Mouse (Mus musculus) cerebellum, postnatal 14 days (tissue): ENCODE measurements around the gene Ubtf.

Experiments
- DNase-seq, 2 experiments: peaks; one replicate each; pipeline ENCODE4 v3.0.0; 2021; ENCODE audit warnings: mixed read lengths in 2 of 2

Ubtf gene

DNA sequence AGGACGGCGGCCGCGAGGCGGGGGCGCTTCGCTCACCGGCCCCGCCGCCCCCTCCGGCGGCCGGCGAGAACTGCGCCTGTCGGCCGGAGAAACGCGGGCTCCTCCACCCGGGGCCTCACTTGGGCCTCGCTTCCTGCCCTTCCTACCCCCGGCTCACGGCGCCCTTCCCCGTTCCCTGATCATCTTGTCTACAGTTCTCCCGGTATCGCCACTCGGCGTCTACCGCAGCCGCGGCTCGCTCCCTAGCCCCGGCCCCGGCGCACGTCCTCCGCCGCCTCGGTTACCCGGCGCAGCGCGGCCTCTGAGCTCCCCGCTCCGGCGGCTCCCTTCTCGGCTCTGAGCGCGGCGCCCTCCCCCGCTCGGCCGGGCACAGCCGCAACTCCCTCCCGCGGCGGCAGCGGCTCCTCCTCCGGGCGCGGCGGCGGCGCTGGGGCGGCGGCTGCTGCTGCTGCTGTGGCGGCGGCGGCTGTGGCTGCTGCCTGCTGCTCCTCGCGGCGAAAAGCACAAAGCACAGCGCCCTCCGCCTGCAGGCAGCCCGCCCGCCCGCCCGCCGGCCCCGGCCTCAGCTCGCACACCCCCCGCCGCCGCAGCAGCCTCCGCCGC is 2.1 kb downstream of the Ubtf start:
- DNase-seq = peak; percentile 78 to 81

DNA sequence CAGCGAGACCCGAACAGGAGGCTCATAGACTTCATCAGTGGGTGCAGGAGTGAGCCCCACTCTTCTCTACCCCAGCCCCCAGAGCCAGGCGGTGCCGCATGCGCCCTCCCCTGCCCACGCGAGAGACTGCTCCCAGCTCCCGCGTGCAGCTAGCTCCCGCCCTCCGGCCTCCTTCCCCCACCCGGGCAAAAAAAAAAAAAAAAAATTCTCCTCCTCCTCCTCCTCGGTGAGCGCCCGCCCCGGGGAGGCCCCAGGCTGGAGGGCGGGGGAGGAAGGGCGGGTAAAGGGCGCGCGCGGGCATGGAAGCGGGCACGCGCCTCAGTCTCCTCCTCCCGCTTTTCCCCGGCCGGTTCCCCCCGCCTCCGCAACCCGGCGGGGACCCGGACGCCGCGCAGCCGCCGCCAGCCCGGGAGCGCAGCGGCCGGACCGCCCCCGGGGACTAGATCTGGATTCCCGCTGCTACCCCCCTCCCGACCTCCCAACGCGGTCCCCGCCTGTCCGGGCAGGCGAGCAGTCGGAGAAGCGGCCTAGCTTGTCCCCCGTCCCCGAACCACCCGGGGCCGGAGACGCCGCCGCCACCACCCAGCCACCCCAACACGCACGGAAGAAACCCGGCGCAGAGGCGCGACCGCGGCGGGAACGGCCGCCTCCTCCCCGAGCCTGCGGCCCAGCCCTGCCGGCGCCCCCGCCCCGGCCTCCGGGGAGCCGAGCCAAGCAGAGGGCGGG is 2.8 kb downstream of the Ubtf start:
- peak; percentile 85 to 90 for DNase-seq

- peak in 1 of 2 experiments; percentile 37 for DNase-seq
These were observed 3.6 kb downstream of the Ubtf start for GRCm38 (mm10) chr11:102315690-102316571.

- DNase-seq = no peak
These were observed 5.2 kb downstream of the Ubtf start for GRCm38 (mm10) chr11:102314321-102314720.

- no peak for DNase-seq
These were observed 7.0 kb downstream of the Ubtf start for GRCm38 (mm10) chr11:102312586-102312985.

DNA sequence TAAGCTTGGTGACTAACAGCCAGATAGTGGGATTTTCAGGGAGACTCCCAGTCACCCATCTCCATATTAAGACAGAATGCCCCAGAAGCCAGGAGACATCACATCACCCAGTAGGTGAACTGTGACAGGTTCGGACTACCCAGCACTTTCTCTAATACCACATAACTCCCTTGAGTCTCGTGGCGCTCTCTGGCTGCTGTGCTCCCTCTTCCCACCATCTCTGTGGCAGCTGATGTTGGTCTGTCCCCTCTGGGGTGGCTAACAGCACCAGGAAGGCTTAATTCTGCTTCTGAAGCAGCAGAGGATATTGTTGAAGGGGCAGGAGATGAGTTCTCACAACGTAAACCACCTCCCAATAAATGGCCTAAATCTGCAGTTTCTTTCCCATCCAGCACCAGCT is 7.6 kb downstream of the Ubtf start:
- DNase-seq = no peak

DNA sequence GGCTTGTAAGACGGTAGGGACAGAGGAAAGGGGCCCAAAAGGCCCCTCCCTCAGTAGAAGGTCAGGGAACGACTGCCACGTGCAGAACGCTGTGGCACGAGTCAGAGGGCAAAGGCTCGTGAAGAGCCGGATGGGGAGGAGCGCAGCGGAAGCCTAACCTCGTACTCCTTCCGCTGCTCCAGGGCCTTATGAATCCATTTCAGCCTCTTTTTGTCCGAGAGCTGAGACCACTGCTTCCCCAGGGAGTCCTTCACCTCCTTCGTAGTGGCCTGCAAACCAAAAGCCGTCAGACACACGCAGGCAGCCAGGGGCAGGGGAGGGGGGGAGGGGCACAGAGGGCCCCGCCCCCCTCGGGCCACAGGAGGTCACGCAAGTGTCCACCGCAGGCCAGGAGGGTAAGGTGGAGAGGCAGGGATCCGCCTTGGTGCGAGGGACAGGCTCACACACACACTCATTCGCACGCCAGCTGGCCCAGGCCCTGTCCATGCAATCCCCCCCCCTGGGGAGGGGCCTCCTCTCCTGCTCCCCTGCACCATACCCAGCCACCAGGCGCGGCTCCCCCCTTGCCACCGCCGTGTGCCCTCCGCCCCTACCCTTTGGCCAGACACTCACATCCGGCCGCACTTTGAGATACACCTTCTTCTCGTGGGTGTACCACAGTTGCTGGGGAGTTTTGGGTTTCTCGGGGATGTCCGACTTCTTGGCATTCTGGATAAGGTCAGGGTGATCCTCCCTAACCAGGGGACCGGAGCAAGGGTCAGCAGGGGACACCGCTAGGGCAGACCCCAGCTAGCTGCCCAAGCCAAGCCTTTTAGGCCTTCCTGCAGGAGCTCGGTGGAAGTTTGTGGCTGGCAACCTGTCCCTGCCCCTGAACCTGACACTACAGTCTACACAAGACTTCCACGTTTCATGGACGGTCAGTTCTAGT is 8.5 kb downstream of the Ubtf start:
- DNase-seq = no peak

- peak in 1 of 2 experiments; percentile 50 for DNase-seq
These were observed 9.5 kb downstream of the Ubtf start for GRCm38 (mm10) chr11:102309821-102310617.

GRCm38 (mm10) chr11:102308979-102309378 is 10.6 kb downstream of the Ubtf start:
- DNase-seq = peak; percentile 96 to 97

DNA sequence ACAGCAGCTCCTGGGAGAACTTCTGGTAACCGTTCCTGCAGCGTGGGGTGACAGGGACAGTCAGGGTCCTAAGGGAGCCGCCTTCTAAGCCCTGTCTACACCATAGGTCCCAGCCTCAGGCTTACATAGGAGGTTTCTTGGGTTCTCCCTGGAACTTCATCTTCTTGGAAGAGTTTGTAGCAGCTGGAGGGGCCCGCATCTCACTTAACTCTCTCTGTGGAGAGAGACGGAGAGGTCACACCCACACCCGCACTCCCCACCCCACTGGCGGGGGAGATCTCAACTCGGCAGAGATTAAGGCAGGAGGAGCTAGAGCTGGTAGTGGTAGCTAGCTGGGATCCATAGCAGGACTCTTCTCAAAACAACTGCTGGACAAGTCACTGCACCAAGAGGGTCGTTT is 11.4 kb downstream of the Ubtf start:
- no peak for DNase-seq

DNA sequence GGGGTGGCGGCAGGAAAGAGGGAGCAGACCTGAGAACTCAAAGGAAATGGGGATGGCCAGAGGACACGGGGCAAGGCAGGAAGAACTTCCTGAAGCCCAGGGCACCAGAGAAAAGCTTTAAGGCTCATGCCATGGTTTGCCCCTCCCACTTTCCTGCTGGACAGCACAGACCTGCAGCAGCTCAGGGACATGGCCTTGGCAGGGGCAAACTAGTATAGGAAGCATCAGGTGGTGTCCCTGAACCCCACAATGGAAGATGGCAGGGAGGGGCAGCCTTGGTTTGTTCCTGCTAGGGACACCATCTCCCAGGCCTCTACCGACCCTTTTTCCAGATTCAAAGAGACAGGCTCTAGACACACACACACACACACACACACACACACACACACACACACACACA is 14.2 kb downstream of the Ubtf start:
- no peak for DNase-seq

- no peak for DNase-seq
These were observed 15.4 kb downstream of the Ubtf start for GRCm38 (mm10) chr11:102304141-102304540.

DNA sequence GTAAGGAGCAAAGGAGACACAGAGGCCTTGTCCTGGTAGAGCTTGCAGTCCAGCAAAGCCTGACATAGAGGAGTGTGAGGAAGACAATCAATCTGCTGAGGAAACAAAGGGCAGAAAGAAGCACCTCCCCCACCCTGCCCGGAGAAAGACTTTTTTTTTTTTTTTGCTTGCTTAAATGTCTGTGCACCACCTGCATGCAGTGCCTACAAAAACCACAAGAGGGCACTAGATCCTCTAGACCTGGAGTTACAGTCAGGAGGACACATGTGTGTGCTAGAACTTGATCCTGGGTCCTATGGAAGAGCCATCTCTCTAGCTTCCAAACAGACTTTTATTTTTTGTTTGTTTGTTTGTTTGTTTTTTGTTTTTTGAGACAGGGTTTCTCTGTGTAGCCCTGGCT is 19.7 kb downstream of the Ubtf start:
- peak; percentile 75 to 88 for DNase-seq

- DNase-seq = no peak
These were observed 21.7 kb downstream of the Ubtf start for GRCm38 (mm10) chr11:102297577-102298556.

GRCm38 (mm10) chr11:102296491-102297472 is 22.8 kb downstream of the Ubtf start, which contains the start of gene Atxn7l3:
Atxn7l3 (minus strand) TSS chr11:102296631.
- DNase-seq = peak; percentile 98

DNA sequence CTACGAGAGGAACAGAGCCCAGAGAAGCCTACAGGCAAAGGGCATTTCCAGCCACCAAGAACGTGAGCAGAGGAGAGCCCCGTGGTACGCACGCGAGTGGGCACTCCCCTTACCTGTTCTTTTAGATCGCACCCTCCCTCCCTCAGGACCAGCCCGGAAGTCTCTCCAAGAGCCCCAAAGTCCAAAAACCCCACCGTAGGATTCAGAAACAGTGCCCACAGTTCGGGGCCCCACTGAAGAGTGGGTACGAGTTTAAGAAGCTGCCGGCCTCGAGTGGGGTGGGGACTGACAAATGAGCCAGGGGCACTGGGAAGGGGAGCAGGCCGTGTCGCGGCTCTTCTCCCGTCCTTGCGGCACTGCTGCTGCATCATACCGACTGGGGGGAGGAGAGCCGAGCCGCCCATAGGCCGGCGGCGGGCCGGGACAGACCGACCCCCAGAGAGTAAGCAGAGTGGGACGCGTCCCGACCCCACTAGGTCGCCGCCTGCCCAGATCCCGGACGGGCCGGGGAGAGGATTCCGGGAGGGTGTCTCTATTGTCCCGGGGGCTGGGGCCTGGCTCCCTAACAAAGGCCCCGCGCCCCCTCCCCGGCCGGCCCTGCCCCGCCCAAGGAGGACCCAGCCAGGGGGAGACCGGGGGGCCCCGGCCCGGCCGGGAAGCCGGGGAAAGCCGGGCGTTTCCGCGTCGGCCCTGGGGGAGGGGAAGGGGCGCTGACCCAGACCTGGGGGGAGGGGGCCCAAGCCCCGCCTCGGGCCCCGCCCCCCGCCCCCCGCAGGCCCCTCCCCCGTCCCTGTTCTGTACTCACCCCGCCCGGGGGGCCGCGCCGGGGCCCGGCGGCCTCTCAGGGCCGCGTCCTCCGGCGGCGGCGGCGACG is 23.7 kb downstream of the Ubtf start:
- DNase-seq = peak; percentile 61 to 63

GRCm38 (mm10) chr11:102294887-102295597 is 24.5 kb downstream of the Ubtf start:
- DNase-seq = peak in 1 of 2 experiments; percentile 51
